ENCODE assay signal across 16 mouse cellular contexts in the genomic region with DNA sequence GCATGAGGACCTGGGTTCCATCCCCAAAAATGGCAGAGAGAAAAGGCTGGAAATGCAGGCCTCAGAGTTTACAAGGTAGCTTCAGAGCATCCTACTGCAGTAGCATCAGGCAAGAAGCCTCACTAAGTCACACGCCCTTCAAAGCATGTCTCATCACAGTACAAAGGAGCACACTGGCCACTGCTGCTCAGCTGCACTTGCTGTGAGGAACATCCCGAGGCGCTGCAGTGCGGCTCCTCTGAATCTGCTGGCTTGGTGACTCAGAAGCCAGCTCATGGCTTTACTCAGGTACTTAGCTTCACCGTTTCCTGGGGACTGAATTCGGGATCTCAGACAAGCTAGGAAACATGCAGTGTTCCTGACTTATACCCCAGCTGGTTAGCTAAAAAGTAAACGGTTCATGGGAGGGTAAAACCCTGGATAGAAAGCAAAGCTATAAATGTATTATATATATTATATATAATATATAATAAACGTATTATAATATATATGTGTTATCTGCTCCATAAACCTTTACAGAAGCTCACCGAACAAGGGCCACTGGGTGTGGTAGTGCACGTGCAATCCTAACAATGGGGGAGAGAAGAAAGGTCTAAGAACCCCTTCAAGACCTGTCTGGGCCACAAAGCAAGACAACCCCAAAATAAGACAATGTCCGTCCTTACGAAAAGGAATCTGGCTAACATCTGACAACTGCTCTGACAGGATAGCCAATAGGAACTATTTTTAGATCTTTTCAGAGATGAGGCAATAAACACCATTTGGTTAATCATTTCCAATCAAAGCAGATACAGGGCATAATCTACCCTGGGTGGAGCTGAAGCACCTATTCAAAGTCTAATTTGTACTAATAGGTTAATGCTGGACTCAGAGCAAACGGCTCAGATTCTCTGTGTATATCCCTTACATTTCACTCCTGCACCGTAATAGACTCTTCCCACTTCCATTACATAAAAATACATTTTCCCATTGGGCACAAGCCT.
"Had no signal": no experiment of that assay in that cellular context is flagged by ENCODE, and none has a peak within 500 bp of the region (broad histone marks: within the 10 kb centered on the region; RNA-seq: fewer than 3 reads in every experiment).

No protein-coding gene starts in this region.

- H3K9ac ChIP-seq: liver, embryonic 13.5 days; lung, embryonic 14.5 days; midbrain, embryonic 12.5 days; midbrain, embryonic 15.5 days; neural tube, embryonic 12.5 days; neural tube, embryonic 15.5 days had no signal

- ATAC-seq: lung, postnatal 0 days; midbrain, embryonic 15.5 days had no signal

- H3K4me3 ChIP-seq: layer of hippocampus, adult 2 months; liver, embryonic 13.5 days; midbrain, embryonic 12.5 days; midbrain, embryonic 15.5 days; neural tube, embryonic 12.5 days; neural tube, embryonic 15.5 days had no signal

- H3K4me2 ChIP-seq: liver, embryonic 13.5 days; lung, embryonic 14.5 days; midbrain, embryonic 12.5 days; midbrain, embryonic 15.5 days; neural tube, embryonic 12.5 days; neural tube, embryonic 15.5 days had no signal

- H3K36me3 ChIP-seq: liver, embryonic 13.5 days; midbrain, embryonic 12.5 days; midbrain, embryonic 15.5 days; neural tube, embryonic 12.5 days; neural tube, embryonic 15.5 days had no signal

- H3K4me1 ChIP-seq: liver, embryonic 13.5 days; midbrain, embryonic 12.5 days; midbrain, embryonic 15.5 days; neural tube, embryonic 12.5 days; neural tube, embryonic 15.5 days had no signal

- DNase-seq: kidney, adult 2 months; layer of hippocampus, adult 9-11 months; liver, embryonic 13.5 days; lung, embryonic 14.5 days; right cerebral cortex, adult 18-20 months; right cerebral cortex, postnatal 25 days; thymus, adult 18-20 months; thymus, postnatal 36 days had no signal

- H3K27me3 ChIP-seq: liver, embryonic 13.5 days; midbrain, embryonic 12.5 days; midbrain, embryonic 15.5 days; neural tube, embryonic 12.5 days had no signal

- H3K9me3 ChIP-seq: liver, embryonic 13.5 days; midbrain, embryonic 12.5 days; midbrain, embryonic 15.5 days; neural tube, embryonic 12.5 days; neural tube, embryonic 15.5 days had no signal

- H3K27ac ChIP-seq: kidney, postnatal 0 days; layer of hippocampus, adult 2 months; liver, embryonic 13.5 days; macrophage; midbrain, embryonic 12.5 days; midbrain, embryonic 15.5 days; neural tube, embryonic 12.5 days; neural tube, embryonic 15.5 days had no signal
